Mouse (Mus musculus) C2C12 (cell line): Measurements from ENCODE around the gene Pappa2. TPM values are rescaled to one million over a fixed set of nuclear protein-coding genes. Genes with fewer than 3 reads are reported as not detected.

Experiments
- H3K27me3 ChIP-seq: one replicate; pipeline ENCODE4 v1.6.1; 2011; ENCODE audit not compliant: control insufficient read depth, insufficient read depth, insufficient read length
- H3K36me3 ChIP-seq: one replicate; pipeline ENCODE4 v1.6.1; 2011; ENCODE audit not compliant: control insufficient read depth, insufficient read depth
- H3K4me3 ChIP-seq: one replicate; pipeline ENCODE4 v1.5.1; 2011; ENCODE audit warnings: mild to moderate bottlenecking, control low read depth; ENCODE audit not compliant: poor library complexity, insufficient read depth, severe bottlenecking
- H3K79me2 ChIP-seq: one replicate; pipeline ENCODE4 v1.6.1; 2011; ENCODE audit not compliant: control insufficient read depth, insufficient read depth
- H3K79me3 ChIP-seq: one replicate; pipeline ENCODE4 v1.6.1; 2011; ENCODE audit warnings: low read depth, control low read depth
- H3ac ChIP-seq: one replicate; pipeline ENCODE3; 2011; ENCODE audit warnings: low read depth; ENCODE audit not compliant: control insufficient read depth, insufficient read length
- CEBPB ChIP-seq: IDR thresholded peaks from one replicate; pipeline ENCODE4 v1.6.1; 2011; ENCODE audit warnings: low read depth, mild to moderate bottlenecking, control low read depth, moderate library complexity
- CTCF ChIP-seq: IDR thresholded peaks from one replicate; pipeline ENCODE4 v1.5.1; 2011; ENCODE audit not compliant: control insufficient read depth, insufficient read depth, insufficient read length
- FOSL1 ChIP-seq: IDR thresholded peaks from one replicate; pipeline ENCODE4 v1.8.0; 2011; ENCODE audit warnings: mild to moderate bottlenecking, low read length; ENCODE audit not compliant: poor library complexity, insufficient read depth, severe bottlenecking
- MAX ChIP-seq: IDR thresholded peaks from one replicate; pipeline ENCODE4 v1.6.1; 2011; ENCODE audit warnings: mild to moderate bottlenecking, control low read depth
- MYOD1 ChIP-seq: IDR thresholded peaks from one replicate; pipeline ENCODE4 v1.6.1; 2011; ENCODE audit warnings: low read depth; ENCODE audit not compliant: control insufficient read depth, insufficient read length
- MYOG ChIP-seq: IDR thresholded peaks from one replicate; pipeline ENCODE4 v1.6.1; 2011; ENCODE audit not compliant: control insufficient read depth, insufficient read length; ENCODE audit errors: extremely low read depth
- USF1 ChIP-seq: IDR thresholded peaks from one replicate; pipeline ENCODE4 v1.6.1; 2011; ENCODE audit warnings: low read depth, mild to moderate bottlenecking, control low read depth, moderate library complexity
- polyA plus RNA-seq: library from polyadenylated mRNA; unstranded; fragments of >200 nt; fragmentation: generic; extraction: Trizol; gene quantifications from one replicate; pipeline ENCODE4 v1.2.1, GENCODE M21; 2012; ENCODE audit warnings: missing spikeins

Gene Pappa2
- polyA plus RNA-seq, 1 experiment: under 0.01 TPM

DNA sequence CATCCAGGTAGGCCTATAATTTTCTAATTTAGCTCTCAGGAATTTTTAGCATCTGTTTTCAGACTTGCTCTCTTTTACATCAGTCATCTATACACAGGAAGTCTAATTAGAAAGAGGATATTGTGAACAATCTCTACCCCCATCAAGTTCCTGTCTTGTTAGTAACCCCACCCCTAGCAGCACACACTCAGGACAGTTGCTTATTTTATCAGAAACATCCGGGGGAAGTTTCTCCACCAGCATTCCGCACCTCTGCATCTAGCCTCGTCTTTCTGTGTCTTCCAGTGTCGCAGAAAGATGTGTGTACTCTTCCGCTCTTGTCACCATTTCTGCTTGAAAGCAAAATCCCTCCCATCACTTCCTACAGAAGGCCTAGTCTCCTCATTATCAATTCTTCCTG, 59.8 kb downstream of the Pappa2 start:
- no peak overlapping the region for H3ac ChIP-seq
- no peaks in the 10 kb centered on the region for H3K27me3 ChIP-seq
- no peak overlapping the region for H3K4me3 ChIP-seq
- H3K79me3 ChIP-seq: no peaks in the 10 kb centered on the region
- no peaks in the 10 kb centered on the region for H3K79me2 ChIP-seq
- no peak for TF ChIP-seq MYOD1
- no peak for TF ChIP-seq CTCF
- no peak for TF ChIP-seq USF1
- no peak for TF ChIP-seq FOSL1
- no peak for TF ChIP-seq MYOG
- TF ChIP-seq MAX: no peak
- no peak for TF ChIP-seq CEBPB
- no peaks in the 10 kb centered on the region for H3K36me3 ChIP-seq

DNA sequence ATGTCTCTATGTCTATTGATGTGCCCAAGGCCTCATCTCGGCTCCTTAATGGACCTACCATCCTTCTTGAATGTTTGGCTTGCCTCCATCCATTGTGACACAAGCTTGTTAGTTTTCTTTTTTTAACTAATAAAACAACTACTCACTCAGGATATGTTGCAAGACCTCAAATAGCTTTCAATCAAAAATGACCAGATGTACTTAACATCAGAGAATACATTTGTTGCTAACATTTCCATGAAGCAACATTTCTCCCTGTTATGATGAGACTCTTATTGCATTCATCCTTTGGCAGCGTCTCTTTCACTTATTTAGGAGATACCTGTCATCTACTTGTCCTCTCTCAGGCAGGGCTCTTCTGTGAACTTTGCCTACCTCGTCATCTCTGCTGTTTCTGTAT, 61.4 kb downstream of the Pappa2 start:
- no peaks in the 10 kb centered on the region for H3K27me3 ChIP-seq
- H3K79me3 ChIP-seq: no peaks in the 10 kb centered on the region
- no peak overlapping the region for H3K4me3 ChIP-seq
- no peak overlapping the region for H3ac ChIP-seq
- H3K79me2 ChIP-seq: no peaks in the 10 kb centered on the region
- TF ChIP-seq FOSL1: no peak
- TF ChIP-seq CEBPB: peak; percentile 38
- no peaks in the 10 kb centered on the region for H3K36me3 ChIP-seq

DNA sequence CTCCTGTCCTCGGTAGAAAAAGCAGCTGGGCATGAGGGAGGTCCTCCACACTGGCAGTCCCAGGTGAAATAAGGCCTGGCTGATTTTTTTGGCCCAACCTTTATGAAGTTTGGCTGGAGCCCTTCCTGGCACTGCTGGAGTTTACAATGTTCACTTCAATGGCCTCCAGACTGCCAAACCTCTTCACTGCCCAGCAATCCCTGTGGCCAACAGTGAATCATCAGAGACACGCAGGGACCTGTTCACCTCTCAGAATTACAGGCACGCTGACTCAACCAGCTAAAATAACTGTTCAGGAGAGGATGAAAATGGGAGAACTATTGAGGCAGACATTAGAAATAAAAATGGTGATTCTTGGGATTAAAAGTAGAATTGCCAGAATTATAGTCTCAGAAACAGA, 63.2 kb downstream of the Pappa2 start:
- TF ChIP-seq MYOD1 (no peak), FOSL1 (no peak), MYOG (no peak), CTCF (no peak), MAX (no peak)
- Histone ChIP-seq H3K36me3 (no peaks in the 10 kb centered on the region), H3K4me3 (no peak overlapping the region), H3ac (no peak overlapping the region), H3K79me3 (no peaks in the 10 kb centered on the region), H3K79me2 (no peaks in the 10 kb centered on the region), H3K27me3 (no peaks in the 10 kb centered on the region)

DNA sequence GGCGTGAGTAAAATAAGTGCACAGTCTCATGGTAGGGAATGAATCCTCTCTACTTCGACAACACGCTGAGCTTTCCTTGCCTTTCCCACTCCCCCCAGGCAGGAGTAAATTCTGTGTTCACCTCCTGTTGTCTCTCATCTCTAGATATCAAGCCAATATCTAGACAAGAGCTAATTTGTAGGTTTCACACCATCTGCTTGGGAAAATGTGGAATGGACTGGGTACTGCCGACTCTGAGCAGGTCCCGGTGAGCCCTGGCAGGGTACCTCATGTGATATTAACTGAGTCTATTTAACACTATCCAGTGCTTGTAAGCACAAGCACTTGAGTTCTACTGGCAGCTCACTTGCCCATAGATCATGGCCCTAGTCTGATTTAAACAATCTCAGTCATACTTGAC, 64.7 kb downstream of the Pappa2 start:
- Histone ChIP-seq H3K4me3 (no peak overlapping the region), H3K36me3 (no peaks in the 10 kb centered on the region), H3K79me2 (no peaks in the 10 kb centered on the region), H3K79me3 (no peaks in the 10 kb centered on the region), H3K27me3 (no peaks in the 10 kb centered on the region), H3ac (no peak overlapping the region)
- TF ChIP-seq FOSL1 (no peak), MYOD1 (no peak), MYOG (no peak), CEBPB (no peak), CTCF (no peak), USF1 (no peak), MAX (no peak)

DNA sequence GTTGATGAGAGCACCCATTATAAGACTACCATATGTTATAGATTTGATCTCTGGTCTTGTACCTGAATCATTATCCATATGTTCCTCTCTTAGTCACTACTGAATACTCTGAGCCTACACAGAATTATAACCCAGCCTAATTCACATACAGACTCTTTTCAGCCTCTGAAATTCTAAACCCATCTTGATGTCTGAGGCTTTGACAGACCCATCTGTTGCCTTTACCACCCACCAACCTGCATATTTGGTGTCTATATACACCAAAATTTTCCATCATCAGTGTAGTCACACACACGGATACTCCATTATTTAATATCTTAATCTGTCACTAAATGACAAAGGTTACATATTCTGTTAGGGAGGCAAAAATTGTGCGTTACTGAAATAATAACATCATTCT, 69.6 kb downstream of the Pappa2 start:
- Histone ChIP-seq H3K27me3 (no peaks in the 10 kb centered on the region), H3ac (no peak overlapping the region), H3K4me3 (no peak overlapping the region), H3K79me3 (no peaks in the 10 kb centered on the region), H3K79me2 (no peaks in the 10 kb centered on the region), H3K36me3 (no peaks in the 10 kb centered on the region)
- no peak for TF ChIP-seq CEBPB
- TF ChIP-seq FOSL1: no peak
- no peak for TF ChIP-seq MYOD1
- no peak for TF ChIP-seq MYOG
- no peak for TF ChIP-seq USF1
- no peak for TF ChIP-seq MAX

DNA sequence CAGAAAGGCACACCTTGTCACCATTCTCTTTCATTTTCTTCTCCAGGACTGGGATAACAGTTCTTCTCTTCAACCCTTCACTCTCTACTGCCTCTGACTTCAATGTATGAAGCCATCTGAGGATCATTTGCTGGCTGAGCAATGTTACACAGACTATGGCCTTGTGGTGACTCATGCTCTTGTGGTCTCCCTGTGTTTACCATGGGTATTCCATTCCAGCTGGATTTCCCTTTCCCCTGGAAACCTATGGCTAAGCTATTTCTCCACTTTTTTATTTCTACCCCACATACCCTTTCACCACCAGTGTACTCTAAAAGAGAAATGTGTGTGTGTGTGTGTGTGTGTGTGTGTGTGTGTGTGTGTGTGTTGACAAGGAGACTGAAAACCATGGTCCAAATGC, 83.0 kb downstream of the Pappa2 start:
- Histone ChIP-seq H3K27me3 (no peaks in the 10 kb centered on the region), H3K4me3 (no peak overlapping the region), H3K79me2 (no peaks in the 10 kb centered on the region), H3K36me3 (no peaks in the 10 kb centered on the region), H3ac (no peak overlapping the region), H3K79me3 (no peaks in the 10 kb centered on the region)
- TF ChIP-seq CEBPB (no peak), MYOG (no peak), MYOD1 (no peak), USF1 (no peak), FOSL1 (peak; percentile 54), CTCF (no peak), MAX (peak; percentile 58)

DNA sequence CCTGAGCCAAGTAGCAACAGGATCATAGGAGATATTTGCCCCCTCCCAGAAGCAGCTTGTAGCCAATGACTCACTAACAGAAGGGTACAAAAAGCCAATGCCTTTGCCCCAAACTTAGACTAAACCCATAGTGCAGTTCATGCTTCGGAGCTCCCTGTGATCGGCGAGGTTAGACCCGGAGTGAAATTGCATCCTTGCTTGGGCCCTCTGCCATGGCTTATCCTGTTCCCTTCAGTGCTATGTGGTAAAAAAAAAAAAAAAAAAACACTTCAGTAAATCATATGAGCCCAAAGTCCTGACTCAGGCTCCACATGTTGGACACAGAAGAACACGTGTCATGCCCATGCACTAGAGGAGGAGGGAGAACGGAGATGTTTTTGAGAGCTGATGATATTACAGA, 85.8 kb downstream of the Pappa2 start:
- H3K79me2 ChIP-seq: no peaks in the 10 kb centered on the region
- no peaks in the 10 kb centered on the region for H3K27me3 ChIP-seq
- H3ac ChIP-seq: no peak overlapping the region
- TF ChIP-seq MYOG (no peak), USF1 (no peak), MYOD1 (no peak), FOSL1 (no peak), CTCF (no peak), MAX (no peak)
- no peak overlapping the region for H3K4me3 ChIP-seq
- no peaks in the 10 kb centered on the region for H3K36me3 ChIP-seq
- no peaks in the 10 kb centered on the region for H3K79me3 ChIP-seq
